Mouse (Mus musculus) midbrain, embryonic 15.5 days (tissue): ENCODE results near the gene Atf7ip2. TPM values are rescaled to one million over a fixed set of nuclear protein-coding genes. Genes with fewer than 3 reads are reported as not detected.

Experiments
- ATAC-seq: fragments of 200-750 bp; cut with Nextera tagmentation; replicated peaks from 2 replicates; pipeline ENCODE4 v1.8.0; 2017; ENCODE audit warnings: moderate TSS enrichment
- H3K27ac ChIP-seq: fragments of 300-500 bp; sonication (generic); 2 replicates; pipeline ENCODE4 v1.5.1; 2015; ENCODE audit warnings: mild to moderate bottlenecking, inconsistent platforms
- H3K27me3 ChIP-seq: fragments of 300-500 bp; sonication (generic); replicated peaks from 2 replicates; pipeline ENCODE4 v1.6.1; 2015; ENCODE audit warnings: inconsistent platforms
- H3K36me3 ChIP-seq: fragments of 300-500 bp; sonication (generic); replicated peaks from 2 replicates; pipeline ENCODE4 v1.6.1; 2015; ENCODE audit warnings: inconsistent platforms
- H3K4me1 ChIP-seq: fragments of 300-500 bp; sonication (generic); 2 replicates; pipeline ENCODE4 v1.6.1; 2015; ENCODE audit warnings: inconsistent platforms
- H3K4me2 ChIP-seq: fragments of 300-500 bp; sonication (generic); 2 replicates; pipeline ENCODE4 v1.6.1; 2015; ENCODE audit warnings: inconsistent platforms, mild to moderate bottlenecking, moderate library complexity
- H3K4me3 ChIP-seq: fragments of 300-500 bp; sonication (generic); 2 replicates; pipeline ENCODE4 v1.5.1; 2015; ENCODE audit warnings: mild to moderate bottlenecking, inconsistent platforms
- H3K9ac ChIP-seq: fragments of 300-500 bp; sonication (generic); 2 replicates; pipeline ENCODE4 v1.6.1; 2015; ENCODE audit warnings: mild to moderate bottlenecking, inconsistent platforms
- H3K9me3 ChIP-seq: fragments of 300-500 bp; sonication (generic); 2 replicates; pipeline ENCODE4 v1.6.1; 2016; ENCODE audit warnings: inconsistent platforms
- WGBS: fragments of 180-500 bp; shearing (Covaris S2); methylation state at CpG from one replicate; pipeline ENCODE4 v1.1.7; 2015; ENCODE audit warnings: mixed read lengths; 5-methylcytosine and 5-hydroxymethylcytosine counted together
- microRNA-seq: library from miRNA; unstranded; fragments of <30 nt; microRNA quantifications from one replicate; pipeline ENCODE4, GENCODE M21; 2016
- polyA plus RNA-seq: library from polyadenylated mRNA; unstranded; fragments of >200 nt; fragmentation: Nextera tagmentation; extraction: Ambion mirVana; gene quantifications from 2 replicates; pipeline ENCODE4 v1.2.1, GENCODE M21; 2015

Atf7ip2 gene
- polyA plus RNA-seq, 1 experiment from 2014 or later: 0.08 TPM

- Histone ChIP-seq H3K27ac (no peak overlapping the region), H3K4me1 (no peaks in the 10 kb centered on the region), H3K36me3 (no peaks in the 10 kb centered on the region), H3K4me3 (no peak overlapping the region), H3K27me3 (no peaks in the 10 kb centered on the region), H3K4me2 (no peak overlapping the region), H3K9ac (no peak overlapping the region), H3K9me3 (no peaks in the 10 kb centered on the region)
- 73% methylated on average over 3 of the region's 3 CpGs for whole genome bisulfite sequencing
- no peak for ATAC-seq
These were observed 108.0 kb downstream of the Atf7ip2 start for GRCm38 (mm10) chr16:10300231-10301186.

Small RNA genes within 50 kb of the gene (microRNA-seq; reads per million reads assigned to microRNA genes)
- gene Gm22932: not detected

Other genes starting within 250 kb of the Atf7ip2 start
- gene Grin2a, start 197.2 kb upstream of the Atf7ip2 start, polyA plus RNA-seq: 8.0 and 8.7 TPM in 2 replicates
- 0.22 and 0.89 TPM in 2 replicates for gene Rpl39l, start 22.5 kb upstream of the Atf7ip2 start, polyA plus RNA-seq
- 10.7 and 11.0 TPM in 2 replicates for gene Emp2, start 121.3 kb downstream of the Atf7ip2 start, polyA plus RNA-seq
- gene Tekt5, start 202.8 kb downstream of the Atf7ip2 start, polyA plus RNA-seq: 12.1 and 13.3 TPM in 2 replicates
- gene Nubp1, start 219.2 kb downstream of the Atf7ip2 start, polyA plus RNA-seq: 53.0 and 54.1 TPM in 2 replicates